Mouse (Mus musculus) cerebellum, postnatal 14 days (tissue): ENCODE measurements around the gene Mknk1.

Source experiments
- DNase-seq, 2 experiments: peaks; one replicate each; pipeline ENCODE4 v3.0.0; 2021; ENCODE audit warnings: mixed read lengths in 2 of 2

Gene Mknk1

GRCm38 (mm10) chr4:115897901-115898631, 59.1 kb downstream of the Mknk1 start:
- peak; percentile 36 to 53 for DNase-seq

DNA sequence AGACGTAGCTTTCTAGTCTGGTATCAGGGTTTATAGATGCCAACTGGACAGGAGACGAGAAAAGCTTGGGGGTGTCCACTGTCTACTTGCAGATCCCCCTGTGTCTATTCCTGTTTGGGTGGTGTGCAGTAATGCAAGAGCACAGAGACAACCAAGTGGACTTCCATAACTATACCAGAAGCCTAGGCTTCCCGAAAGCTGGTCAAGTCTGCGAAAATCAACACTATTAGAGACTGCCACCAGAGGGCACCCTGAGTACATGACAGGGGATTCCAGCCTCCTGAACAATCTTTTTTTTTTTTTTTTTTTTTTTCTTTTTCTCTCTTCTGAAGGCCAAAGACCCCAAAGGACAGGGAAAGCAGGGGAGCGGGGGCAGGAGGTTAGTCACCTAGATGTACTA, 63.8 kb downstream of the Mknk1 start:
- DNase-seq: peak; percentile 92 to 95

DNA sequence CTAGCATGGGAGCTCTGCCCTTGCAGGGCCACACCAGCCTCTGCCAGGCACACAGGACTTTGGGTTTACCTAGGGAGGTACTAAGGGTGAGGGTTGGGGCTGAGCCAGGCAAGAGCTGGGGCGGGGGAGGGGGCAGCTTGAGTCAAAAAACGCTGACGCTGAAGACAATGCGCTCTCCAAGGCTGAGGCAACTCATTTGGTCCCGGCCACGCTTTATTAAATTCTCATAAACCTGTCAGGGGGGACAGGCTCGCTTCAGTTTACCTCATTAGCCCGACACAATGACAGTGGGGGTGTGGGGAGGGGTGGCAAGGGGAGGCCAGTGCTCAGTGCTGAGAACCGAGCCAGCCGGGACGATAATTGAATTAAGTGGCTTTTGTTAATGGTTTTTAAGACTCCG, 65.4 kb downstream of the Mknk1 start:
- no peak for DNase-seq

- DNase-seq: peak; percentile 54 to 74
These were observed 66.7 kb downstream of the Mknk1 start for GRCm38 (mm10) chr4:115905701-115906100.

DNA sequence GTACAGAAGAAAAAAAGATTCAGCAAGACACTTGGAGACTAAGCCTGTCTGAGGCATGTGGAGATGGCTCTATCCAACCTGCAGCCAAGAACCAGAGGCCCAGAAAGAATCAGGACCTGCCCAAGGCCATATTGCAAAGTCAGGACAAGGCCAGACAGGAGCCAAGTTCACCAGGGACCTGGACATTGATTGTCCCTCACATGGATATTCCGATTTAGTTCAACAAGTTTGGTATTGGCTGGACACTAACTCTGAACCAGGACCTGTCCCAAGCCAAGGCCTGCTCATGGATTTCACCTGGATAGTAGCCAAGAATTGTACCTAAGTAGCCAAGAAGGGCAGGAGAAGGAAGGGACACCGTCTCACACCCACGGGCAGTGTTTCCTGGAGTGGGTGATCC, 67.8 kb downstream of the Mknk1 start:
- DNase-seq: no peak

DNA sequence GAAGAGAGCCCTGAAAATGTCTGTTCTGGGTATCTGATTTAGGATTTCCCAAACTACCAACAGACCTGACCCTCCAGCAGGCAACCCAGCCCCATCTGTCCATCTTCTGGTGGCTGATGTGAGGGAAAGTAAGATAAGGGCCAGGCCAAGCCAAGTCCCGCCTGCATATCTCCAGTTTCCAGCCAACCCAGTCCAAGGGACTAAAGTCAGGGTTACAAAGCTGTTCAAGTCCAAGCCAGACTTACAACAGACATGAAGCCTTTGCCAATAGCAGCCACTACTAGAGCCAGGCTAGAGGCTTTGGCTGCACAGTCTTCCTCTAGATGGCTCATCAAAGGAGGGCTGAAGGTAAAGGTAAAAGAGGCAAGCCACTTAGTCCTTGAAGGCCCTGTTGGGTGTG, 69.0 kb downstream of the Mknk1 start:
- DNase-seq: no peak

- peak in 1 of 2 experiments; percentile 46 for DNase-seq
These were observed 69.6 kb downstream of the Mknk1 start for GRCm38 (mm10) chr4:115908641-115909040.

DNA sequence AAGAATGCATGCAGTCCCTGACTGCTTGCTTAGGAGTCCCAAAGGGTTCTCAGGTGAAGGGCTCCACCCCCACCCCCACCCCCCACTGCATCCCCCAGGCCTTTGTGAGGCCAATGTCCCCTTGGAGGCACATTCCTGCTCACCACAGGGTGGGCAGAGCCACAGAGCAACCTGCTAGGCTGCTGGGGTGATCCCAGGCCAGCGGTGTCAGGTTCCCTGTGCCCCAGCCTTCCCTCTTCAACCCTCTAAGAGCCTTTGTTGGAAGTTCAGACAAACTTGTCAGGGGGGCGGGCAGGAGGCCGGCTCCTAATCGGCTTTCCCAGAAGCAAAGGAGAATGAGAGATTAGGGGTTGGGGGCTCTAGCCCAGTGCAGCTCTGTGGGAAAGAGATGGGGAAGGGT, 72.6 kb downstream of the Mknk1 start:
- no peak for DNase-seq

- no peak for DNase-seq
These were observed 80.9 kb downstream of the Mknk1 start for GRCm38 (mm10) chr4:115919911-115920310.

GRCm38 (mm10) chr4:115922688-115923087, 83.7 kb downstream of the Mknk1 start:
- DNase-seq: no peak

GRCm38 (mm10) chr4:115923262-115923880, 84.4 kb downstream of the Mknk1 start:
- DNase-seq: peak; percentile 41 to 43

DNA sequence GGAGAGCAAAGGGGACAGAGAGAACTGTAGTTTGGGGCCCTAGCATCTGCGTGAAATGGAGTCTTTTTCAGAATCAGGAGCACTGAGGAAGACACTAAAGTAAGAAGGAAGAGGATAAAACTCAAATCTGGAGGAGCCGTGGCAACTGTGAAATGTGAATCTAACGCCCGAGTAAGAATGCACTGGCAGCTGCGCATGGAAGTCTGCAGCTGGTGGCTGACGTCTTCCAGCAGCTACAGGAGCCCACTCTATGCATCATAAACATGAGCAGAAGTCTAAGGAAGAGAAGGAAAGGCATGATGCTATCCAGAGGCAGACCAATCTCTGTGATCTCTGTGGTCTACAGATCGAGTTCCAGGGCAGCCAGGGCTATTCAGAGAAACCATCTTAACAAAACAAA, 88.6 kb downstream of the Mknk1 start:
- DNase-seq: no peak
